Mouse (Mus musculus): ENCODE measurements around the gene Klf6. TPM values are rescaled to one million over a fixed set of nuclear protein-coding genes. Genes with fewer than 3 reads are reported as not detected.

Klf6 gene
- polyA plus RNA-seq, 1 experiment = 10.7 TPM

DNA sequence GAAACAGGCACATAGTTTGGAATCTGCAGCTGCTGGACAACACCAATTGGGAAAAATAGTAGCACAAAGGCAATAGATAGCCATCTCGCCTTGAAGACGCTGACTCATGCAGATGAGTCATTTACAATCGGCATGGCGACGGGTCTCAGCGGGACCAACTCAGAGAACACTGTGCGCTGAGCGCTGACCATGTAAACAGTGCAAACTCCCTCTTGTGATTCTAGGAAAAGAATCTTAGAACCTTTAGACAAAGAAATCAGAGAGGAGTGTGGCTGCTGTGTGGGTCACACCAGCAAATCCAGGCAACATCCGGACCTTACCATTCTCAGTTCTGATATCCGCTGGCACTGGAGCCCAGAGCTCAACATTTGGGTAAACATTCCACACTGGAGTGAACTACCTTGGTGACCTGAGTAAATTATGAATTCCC lies 16.1 kb upstream of the Klf6 start:
- no peak overlapping the region for H3K4me3 ChIP-seq (ENCODE audit: insufficient read depth, low read depth, low read length)
- H3K4me1 ChIP-seq (ENCODE audit: control insufficient read depth, insufficient read depth, low read length) = peaks cover 4% of the 10 kb centered on the region; the same call in 1 of the 2 replicates
- no peaks in the 10 kb centered on the region for H3K27me3 ChIP-seq (replicated peaks; ENCODE audit: control insufficient read depth, insufficient read depth, low read length)
- H3K27ac ChIP-seq (ENCODE audit: insufficient read depth, low read depth, low read length) = peak overlapping the region; percentile 3; the same call in 1 of the 2 replicates
- 42% methylated on average over 10 of the region's 10 CpGs for WGBS
- TF ChIP-seq CTCF (conservative IDR thresholded peaks at IDR 0.05; ENCODE audit: insufficient read depth, insufficient read length, low read depth, low read length) (no peak), POLR2A (IDR thresholded peaks at IDR 0.05; ENCODE audit: low read depth, low read length) (no peak)
- no peaks in the 10 kb centered on the region for H3K36me3 ChIP-seq (ENCODE audit: control insufficient read depth, insufficient read depth, low read length)
- peak; percentile 57 for DNase-seq

DNA sequence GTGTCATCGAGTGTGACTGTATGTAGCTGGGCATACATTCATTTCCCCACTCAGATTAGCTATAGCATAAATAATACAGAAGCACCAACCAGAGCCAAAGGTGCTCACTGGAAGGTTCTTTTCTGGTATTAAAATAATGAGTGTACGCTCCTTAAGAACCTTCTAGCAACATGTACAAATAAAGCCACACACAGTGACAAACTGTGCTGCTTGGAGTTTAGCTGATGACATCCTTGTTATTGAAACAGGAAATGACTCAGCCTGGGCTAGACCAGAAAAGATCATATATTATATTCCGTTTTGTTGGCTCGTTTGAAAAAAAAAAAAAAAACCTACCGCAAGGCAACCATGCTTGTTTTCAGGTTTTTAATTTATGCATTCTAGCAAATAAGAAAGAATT lies 15.7 kb upstream of the Klf6 start:
- peak; percentile 51 for DNase-seq
- no peaks in the 10 kb centered on the region for H3K27me3 ChIP-seq (replicated peaks; ENCODE audit: control insufficient read depth, insufficient read depth, low read length)
- H3K4me1 ChIP-seq (ENCODE audit: control insufficient read depth, insufficient read depth, low read length) = peaks cover 4% of the 10 kb centered on the region; the same call in 1 of the 2 replicates
- H3K4me3 ChIP-seq (ENCODE audit: insufficient read depth, low read depth, low read length) = no peak overlapping the region
- H3K36me3 ChIP-seq (ENCODE audit: control insufficient read depth, insufficient read depth, low read length) = no peaks in the 10 kb centered on the region
- WGBS = 45% methylated on average over 5 of the region's 5 CpGs
- no peak for TF ChIP-seq CTCF (conservative IDR thresholded peaks at IDR 0.05; ENCODE audit: insufficient read depth, insufficient read length, low read depth, low read length)
- no peak for TF ChIP-seq POLR2A (IDR thresholded peaks at IDR 0.05; ENCODE audit: low read depth, low read length)
- peak overlapping the region; percentile 3; the same call in 1 of the 2 replicates for H3K27ac ChIP-seq (ENCODE audit: insufficient read depth, low read depth, low read length)

DNA sequence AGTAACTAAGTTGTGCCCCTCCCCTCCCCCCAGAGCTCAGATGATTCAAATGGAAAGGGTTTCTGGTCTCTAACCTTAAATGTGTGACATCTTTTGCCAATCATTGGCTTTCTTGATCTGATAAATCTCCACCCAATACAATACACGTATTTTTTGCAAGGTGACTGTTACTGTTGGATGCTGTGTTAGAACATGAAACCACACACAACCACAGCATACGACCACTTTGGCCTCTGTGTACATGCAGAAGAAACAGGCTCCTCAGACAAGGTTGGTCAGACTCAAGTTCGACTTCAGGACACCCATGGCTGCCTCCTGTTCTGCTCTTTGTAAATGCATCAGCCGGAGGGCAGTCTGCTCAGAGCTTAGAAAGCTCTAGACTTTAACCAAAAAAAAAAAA lies 14.4 kb upstream of the Klf6 start:
- H3K4me3 ChIP-seq (ENCODE audit: insufficient read depth, low read depth, low read length) = no peak overlapping the region
- no peak overlapping the region for H3K27ac ChIP-seq (ENCODE audit: insufficient read depth, low read depth, low read length)
- no peak for TF ChIP-seq CTCF (conservative IDR thresholded peaks at IDR 0.05; ENCODE audit: insufficient read depth, insufficient read length, low read depth, low read length)
- no peak for TF ChIP-seq POLR2A (IDR thresholded peaks at IDR 0.05; ENCODE audit: low read depth, low read length)
- no peaks in the 10 kb centered on the region for H3K27me3 ChIP-seq (replicated peaks; ENCODE audit: control insufficient read depth, insufficient read depth, low read length)
- no peak for DNase-seq
- WGBS = 71% methylated on average over 4 of the region's 4 CpGs
- no peaks in the 10 kb centered on the region; the same call in 1 of the 2 replicates for H3K4me1 ChIP-seq (ENCODE audit: control insufficient read depth, insufficient read depth, low read length)
- no peaks in the 10 kb centered on the region for H3K36me3 ChIP-seq (ENCODE audit: control insufficient read depth, insufficient read depth, low read length)

DNA sequence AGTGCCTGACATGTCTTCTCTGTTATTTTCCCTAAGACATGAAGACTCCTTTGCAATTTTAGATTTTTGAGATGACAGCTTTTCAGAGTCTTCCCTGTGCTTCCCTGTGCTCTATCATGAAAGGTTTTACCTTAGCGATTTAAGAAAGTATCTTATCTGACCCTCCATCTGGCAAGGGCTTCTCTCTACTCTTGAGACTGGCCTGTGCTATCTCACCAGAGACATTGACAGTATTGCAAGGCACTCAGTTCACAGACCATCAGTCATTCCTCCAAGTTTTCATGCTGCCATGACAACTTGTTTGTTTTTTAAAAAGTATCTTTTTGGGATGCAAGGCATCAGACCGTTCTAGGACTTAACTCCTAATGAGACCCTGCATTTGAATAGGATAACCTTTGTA lies 13.5 kb upstream of the Klf6 start:
- Histone ChIP-seq H3K4me3 (ENCODE audit: insufficient read depth, low read depth, low read length) (no peak overlapping the region), H3K4me1 (ENCODE audit: control insufficient read depth, insufficient read depth, low read length) (no peaks in the 10 kb centered on the region; the same call in 1 of the 2 replicates), H3K27ac (ENCODE audit: insufficient read depth, low read depth, low read length) (no peak overlapping the region), H3K36me3 (ENCODE audit: control insufficient read depth, insufficient read depth, low read length) (no peaks in the 10 kb centered on the region), H3K27me3 (replicated peaks; ENCODE audit: control insufficient read depth, insufficient read depth, low read length) (no peaks in the 10 kb centered on the region)
- TF ChIP-seq POLR2A (IDR thresholded peaks at IDR 0.05; ENCODE audit: low read depth, low read length) = no peak
- TF ChIP-seq CTCF (conservative IDR thresholded peaks at IDR 0.05; ENCODE audit: insufficient read depth, insufficient read length, low read depth, low read length) = no peak
- WGBS = 76% methylated on average over 2 of the region's 2 CpGs
- DNase-seq = no peak

- peak; percentile 68 for DNase-seq
- Histone ChIP-seq H3K4me3 (ENCODE audit: insufficient read depth, low read depth, low read length) (peak overlapping the region; percentile 65), H3K27me3 (replicated peaks; ENCODE audit: control insufficient read depth, insufficient read depth, low read length) (no peaks in the 10 kb centered on the region), H3K4me1 (ENCODE audit: control insufficient read depth, insufficient read depth, low read length) (peaks cover 6% of the 10 kb centered on the region; the same call in 1 of the 2 replicates), H3K27ac (ENCODE audit: insufficient read depth, low read depth, low read length) (peak overlapping the region; percentile 98), H3K36me3 (ENCODE audit: control insufficient read depth, insufficient read depth, low read length) (peaks cover 7% of the 10 kb centered on the region; the same call in 1 of the 2 replicates)
- TF ChIP-seq CTCF (conservative IDR thresholded peaks at IDR 0.05; ENCODE audit: insufficient read depth, insufficient read length, low read depth, low read length) (peak; percentile 48), POLR2A (IDR thresholded peaks at IDR 0.05; ENCODE audit: low read depth, low read length) (no peak)
- 1% methylated on average over 27 of the region's 27 CpGs for WGBS
Observed at GRCm38 (mm10) chr13:5860651-5861156, 578 bp upstream of the Klf6 start.

DNA sequence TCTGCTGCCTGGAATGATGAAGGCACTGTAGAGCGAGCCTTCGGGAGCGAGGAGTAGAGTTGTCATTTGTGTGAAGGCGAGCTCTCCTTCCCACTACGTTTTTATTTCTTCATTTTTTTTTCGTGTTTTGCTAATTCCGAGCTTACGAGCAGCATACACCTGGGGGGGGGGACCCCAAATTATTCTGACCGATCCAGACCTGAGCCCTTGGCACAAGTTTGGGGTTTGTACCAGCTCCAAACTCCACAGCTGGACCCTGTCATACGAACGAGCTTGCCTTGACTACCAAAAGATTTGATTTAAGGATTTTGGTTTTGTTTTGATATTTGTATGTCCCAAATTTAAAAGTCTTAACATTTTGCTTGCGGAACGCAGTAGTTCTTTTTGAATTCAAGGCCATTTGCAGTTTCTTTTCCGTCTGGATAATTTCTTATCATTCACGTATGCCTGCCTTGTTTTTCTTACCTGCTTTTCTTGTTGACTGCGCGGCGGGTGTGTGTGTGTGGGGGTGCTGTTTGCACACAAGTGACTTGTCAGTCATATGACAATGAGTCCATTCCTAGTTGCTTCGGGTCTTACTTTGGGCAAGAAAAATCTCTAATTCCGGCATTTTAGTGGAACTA lies 832 bp downstream of the Klf6 start:
- H3K4me1 ChIP-seq (ENCODE audit: control insufficient read depth, insufficient read depth, low read length) = peaks cover 6% of the 10 kb centered on the region; the same call in 1 of the 2 replicates
- WGBS = 1% methylated on average over 20 of the region's 20 CpGs
- TF ChIP-seq CTCF (conservative IDR thresholded peaks at IDR 0.05; ENCODE audit: insufficient read depth, insufficient read length, low read depth, low read length) (0 out of 2 replicates have a peak, but pooled peaks have one; percentile 22), POLR2A (IDR thresholded peaks at IDR 0.05; ENCODE audit: low read depth, low read length) (no peak)
- peak overlapping the region; percentile 90 for H3K27ac ChIP-seq (ENCODE audit: insufficient read depth, low read depth, low read length)
- peak; percentile 82 for DNase-seq
- peaks cover 20% of the 10 kb centered on the region for H3K36me3 ChIP-seq (ENCODE audit: control insufficient read depth, insufficient read depth, low read length)
- H3K27me3 ChIP-seq (replicated peaks; ENCODE audit: control insufficient read depth, insufficient read depth, low read length) = no peaks in the 10 kb centered on the region
- H3K4me3 ChIP-seq (ENCODE audit: insufficient read depth, low read depth, low read length) = peak overlapping the region; percentile 84

GRCm38 (mm10) chr13:5862626-5863407 lies 1.5 kb downstream of the Klf6 start:
- DNase-seq = peak; percentile 65
- Histone ChIP-seq H3K4me1 (ENCODE audit: control insufficient read depth, insufficient read depth, low read length) (peaks cover 6% of the 10 kb centered on the region; the same call in 1 of the 2 replicates), H3K27ac (ENCODE audit: insufficient read depth, low read depth, low read length) (peak overlapping the region; percentile 90), H3K36me3 (ENCODE audit: control insufficient read depth, insufficient read depth, low read length) (peaks cover 25% of the 10 kb centered on the region), H3K4me3 (ENCODE audit: insufficient read depth, low read depth, low read length) (peak overlapping the region; percentile 84), H3K27me3 (replicated peaks; ENCODE audit: control insufficient read depth, insufficient read depth, low read length) (no peaks in the 10 kb centered on the region)
- WGBS = 1% methylated on average over 16 of the region's 16 CpGs
- TF ChIP-seq CTCF (conservative IDR thresholded peaks at IDR 0.05; ENCODE audit: insufficient read depth, insufficient read length, low read depth, low read length) (no peak), POLR2A (IDR thresholded peaks at IDR 0.05; ENCODE audit: low read depth, low read length) (no peak)

All from kidney, adult 2 months (tissue).